Mouse (Mus musculus) small intestine, adult 2 months (tissue): ENCODE results near the gene Vsig2. TPM values are rescaled to one million over a fixed set of nuclear protein-coding genes. Genes with fewer than 3 reads are reported as not detected.

ENCODE experiments used
- H3K27ac ChIP-seq: fragments of 200-500 bp; 2 replicates; pipeline ENCODE4 v1.5.1; 2012; ENCODE audit warnings: low read depth, low read length, control low read depth, inconsistent platforms; ENCODE audit not compliant: insufficient read depth
- H3K27me3 ChIP-seq: fragments of 200-500 bp; 2 replicates; pipeline ENCODE4 v1.6.1; 2012; ENCODE audit warnings: mild to moderate bottlenecking, moderate library complexity, low read length, inconsistent platforms; ENCODE audit not compliant: control insufficient read depth, insufficient read depth
- H3K36me3 ChIP-seq: fragments of 200-500 bp; 2 replicates; pipeline ENCODE4 v1.6.1; 2012; ENCODE audit warnings: mild to moderate bottlenecking, low read length, control low read depth, inconsistent platforms; ENCODE audit not compliant: control insufficient read depth, insufficient read depth
- H3K4me1 ChIP-seq: fragments of 200-500 bp; 2 replicates; pipeline ENCODE4 v1.6.1; 2012; ENCODE audit warnings: low read length, inconsistent platforms, mixed read lengths; ENCODE audit not compliant: control insufficient read depth, insufficient read depth, insufficient read length
- H3K4me3 ChIP-seq: fragments of 200-500 bp; 2 replicates; pipeline ENCODE4 v1.5.1; 2012; ENCODE audit warnings: low read depth, mild to moderate bottlenecking, control low read depth, inconsistent platforms, low read length, moderate library complexity
- CTCF ChIP-seq: fragments of 200-500 bp; IDR thresholded peaks from 2 replicates; pipeline ENCODE4 v1.5.1; 2012; ENCODE audit warnings: low read depth, mild to moderate bottlenecking, control low read depth, inconsistent platforms, low read length, moderate library complexity, mixed read lengths; ENCODE audit not compliant: insufficient replicate concordance, insufficient read length; ENCODE audit errors: extremely low read depth
- POLR2A ChIP-seq: fragments of 200-500 bp; IDR thresholded peaks from 2 replicates; pipeline ENCODE4 v1.6.1; 2012; ENCODE audit warnings: low read depth, mild to moderate bottlenecking, control low read depth, inconsistent platforms, low read length, moderate library complexity
- WGBS: fragments of 180-500 bp; shearing (Covaris S2); methylation state at CpG from one replicate; pipeline ENCODE4 v1.1.7; 2018; 5-methylcytosine and 5-hydroxymethylcytosine counted together
- polyA plus RNA-seq: library from polyadenylated mRNA; depleted of rRNA; stranded (reverse); fragments of >200 nt; gene quantifications from 2 replicates; pipeline ENCODE4 v1.2.3, GENCODE M21; 2012

Gene Vsig2
- polyA plus RNA-seq, 1 experiment = 2.7 TPM

- TF ChIP-seq CTCF (no peak), POLR2A (no peak)
- Histone ChIP-seq H3K4me3 (no peak overlapping the region), H3K27me3 (no peaks in the 10 kb centered on the region), H3K4me1 (no peaks in the 10 kb centered on the region), H3K36me3 (no peaks in the 10 kb centered on the region), H3K27ac (no peak overlapping the region)
- 78% methylated on average over 1 of the region's 1 CpGs for WGBS
Observed at GRCm38 (mm10) chr9:37506023-37506422, 33.0 kb upstream of the Vsig2 start.

DNA sequence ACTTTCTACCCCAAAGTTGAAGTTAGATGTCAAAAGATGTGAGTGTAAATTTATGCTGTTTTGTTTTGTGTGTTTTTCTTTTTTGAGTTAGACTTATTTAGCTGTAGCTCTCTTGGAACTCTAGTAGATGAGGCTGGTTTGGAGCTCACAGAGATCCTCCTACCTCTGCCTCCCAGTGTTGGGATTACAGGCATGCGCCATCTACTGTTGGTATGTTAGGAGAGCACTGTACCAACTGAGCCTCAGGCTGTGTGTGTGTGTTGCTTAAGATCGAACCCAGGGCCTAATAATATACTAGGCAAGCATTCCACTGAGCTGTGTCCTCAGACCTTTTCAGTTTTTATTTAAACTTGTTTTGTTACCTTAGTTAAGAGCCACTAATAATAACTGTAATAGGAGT is 27.0 kb upstream of the Vsig2 start:
- TF ChIP-seq POLR2A = no peak
- no peak for TF ChIP-seq CTCF
- H3K36me3 ChIP-seq = no peaks in the 10 kb centered on the region
- no peaks in the 10 kb centered on the region for H3K4me1 ChIP-seq
- WGBS = 91% methylated on average over 2 of the region's 2 CpGs
- no peaks in the 10 kb centered on the region for H3K27me3 ChIP-seq
- H3K4me3 ChIP-seq = no peak overlapping the region
- H3K27ac ChIP-seq = no peak overlapping the region

DNA sequence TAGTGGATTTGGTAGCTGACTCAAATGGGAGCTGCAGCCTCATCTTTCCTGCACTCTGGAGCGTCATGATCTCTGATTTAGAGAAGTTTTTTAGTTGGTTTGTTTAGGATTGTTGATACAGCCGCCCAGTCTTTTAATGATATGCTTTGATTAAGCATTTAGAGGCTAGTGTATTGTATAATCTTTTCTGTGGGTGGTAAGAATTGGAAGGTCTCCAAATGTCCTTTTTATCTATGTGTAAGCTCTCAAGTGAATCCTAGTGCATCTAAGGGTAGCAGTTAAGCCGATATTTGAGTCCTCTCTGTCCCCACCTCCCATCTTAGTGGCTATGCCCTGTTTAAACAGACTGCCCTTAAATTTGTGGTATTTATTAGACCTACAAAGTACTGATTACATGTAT is 24.6 kb upstream of the Vsig2 start:
- no peak for TF ChIP-seq CTCF
- TF ChIP-seq POLR2A = no peak
- no peak overlapping the region for H3K27ac ChIP-seq
- H3K27me3 ChIP-seq = no peaks in the 10 kb centered on the region
- H3K36me3 ChIP-seq = peaks cover 2% of the 10 kb centered on the region; the same call in 1 of the 2 replicates
- no peaks in the 10 kb centered on the region for H3K4me1 ChIP-seq
- H3K4me3 ChIP-seq = no peak overlapping the region
- 71% methylated on average over 3 of the region's 3 CpGs for WGBS

- TF ChIP-seq CTCF = no peak
- TF ChIP-seq POLR2A = no peak
- 17% methylated on average over 1 of the region's 1 CpGs for WGBS
- H3K27me3 ChIP-seq = no peaks in the 10 kb centered on the region
- H3K4me3 ChIP-seq = no peak overlapping the region
- H3K36me3 ChIP-seq = peaks cover 10% of the 10 kb centered on the region
- H3K4me1 ChIP-seq = no peaks in the 10 kb centered on the region
- H3K27ac ChIP-seq = no peak overlapping the region
Observed at GRCm38 (mm10) chr9:37517467-37517866, 21.6 kb upstream of the Vsig2 start.

GRCm38 (mm10) chr9:37518991-37519390 is 20.1 kb upstream of the Vsig2 start:
- no peak overlapping the region for H3K27ac ChIP-seq
- no peaks in the 10 kb centered on the region for H3K27me3 ChIP-seq
- H3K4me1 ChIP-seq = no peaks in the 10 kb centered on the region
- TF ChIP-seq POLR2A (no peak), CTCF (no peak)
- H3K4me3 ChIP-seq = no peak overlapping the region
- 93% methylated on average over 8 of the region's 8 CpGs for WGBS
- peaks cover 15% of the 10 kb centered on the region for H3K36me3 ChIP-seq

DNA sequence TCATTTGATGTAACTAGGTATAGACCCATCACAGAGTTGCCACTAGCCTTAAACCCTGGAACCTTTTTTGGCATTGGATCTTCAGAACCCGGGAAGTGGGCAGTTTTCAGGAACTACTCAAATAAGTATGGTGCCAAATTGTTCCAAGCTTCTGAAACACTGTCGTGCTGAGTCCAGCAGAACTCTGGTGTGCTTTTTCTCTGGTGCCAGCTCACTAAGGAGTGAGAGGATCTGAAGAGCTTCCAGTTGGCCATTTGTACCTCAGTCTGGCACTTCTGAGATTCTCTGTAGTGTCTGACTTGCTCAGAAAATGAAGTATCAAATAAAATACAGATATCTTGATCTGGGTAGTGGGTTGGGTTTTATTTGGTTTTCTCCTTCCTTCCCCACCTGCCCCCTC is 19.1 kb upstream of the Vsig2 start:
- Histone ChIP-seq H3K4me3 (no peak overlapping the region), H3K27ac (no peak overlapping the region), H3K4me1 (no peaks in the 10 kb centered on the region), H3K36me3 (peaks cover 16% of the 10 kb centered on the region), H3K27me3 (no peaks in the 10 kb centered on the region)
- whole genome bisulfite sequencing = 91% methylated on average over 2 of the region's 2 CpGs
- no peak for TF ChIP-seq POLR2A
- no peak for TF ChIP-seq CTCF

DNA sequence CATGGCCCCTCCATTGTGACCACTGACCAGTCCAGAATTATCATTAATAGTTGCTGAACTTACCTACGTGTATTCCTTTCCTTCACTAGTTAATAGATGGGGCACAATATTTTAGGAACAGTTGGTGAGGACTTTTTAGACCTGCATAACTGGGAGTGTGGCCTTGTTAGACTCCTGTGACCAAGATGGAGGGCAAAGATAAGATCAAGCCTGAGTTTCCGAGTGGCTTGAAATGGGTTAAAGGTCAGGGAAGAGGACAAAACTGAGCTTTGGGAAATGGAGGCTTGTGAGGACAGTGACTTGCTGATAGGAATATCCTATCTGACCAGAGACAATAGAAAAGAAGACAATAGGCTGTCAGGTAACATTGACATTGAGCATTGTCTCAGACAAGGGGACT is 13.6 kb upstream of the Vsig2 start:
- peaks cover 10% of the 10 kb centered on the region for H3K36me3 ChIP-seq
- H3K27ac ChIP-seq = no peak overlapping the region
- H3K4me1 ChIP-seq = peaks cover 3% of the 10 kb centered on the region; the same call in 1 of the 2 replicates
- WGBS = 79% methylated on average over 2 of the region's 2 CpGs
- H3K4me3 ChIP-seq = no peak overlapping the region
- TF ChIP-seq CTCF (no peak), POLR2A (no peak)
- H3K27me3 ChIP-seq = 0 out of 2 replicates have a peak, but pooled peaks cover 3% of the 10 kb centered on the region
